Mouse (Mus musculus): ENCODE data around the gene Rd3l. TPM values are rescaled to one million over a fixed set of nuclear protein-coding genes. Genes with fewer than 3 reads are reported as not detected.
A peak's percentile ranks its signal among the peaks of the same experiment; 100 is the strongest.

Rd3l gene
- total and polyA plus RNA-seq, 3 experiments = 0.08 TPM; not detected in 2

DNA sequence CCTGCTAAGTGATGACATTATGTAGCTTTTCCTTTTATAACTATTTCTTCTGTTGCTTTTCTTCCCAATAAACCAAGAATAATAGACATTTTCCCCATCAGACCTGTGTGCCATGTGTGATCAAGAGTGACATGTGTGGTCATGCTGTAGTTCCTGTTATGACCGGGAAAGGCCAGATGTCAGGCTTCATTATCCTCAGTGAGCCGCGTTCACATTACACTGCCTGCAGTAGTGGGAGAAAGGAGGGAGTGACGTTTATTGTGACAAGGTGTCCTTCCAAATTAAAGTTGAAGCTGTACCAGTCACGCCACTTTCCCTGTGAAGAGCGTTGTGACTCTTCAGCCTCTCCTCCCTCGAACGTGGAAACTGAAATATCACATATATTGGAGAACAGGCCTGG lies 714 bp upstream of the Rd3l start:
- no peaks in the 10 kb centered on the region for H3K27me3 ChIP-seq (ENCODE audit: control insufficient read depth in 1 of 2, insufficient read depth in 2 of 2, low read length in 2 of 2)
- no peaks in the 10 kb centered on the region; the same call in 1 of the 2 replicates for H3K9me3 ChIP-seq (replicated peaks; ENCODE audit: insufficient read depth, low read length)
- no peak overlapping the region for H3K9ac ChIP-seq (ENCODE audit: control insufficient read depth, low read depth, low read length, poor library complexity, severe bottlenecking)
- DNase-seq (ENCODE audit: low read depth, low spot score) = no peak
- peaks cover 29% of the 10 kb centered on the region for H3K79me2 ChIP-seq (ENCODE audit: control insufficient read depth, insufficient read depth, low read length, poor library complexity)
- no peak overlapping the region for H3K4me3 ChIP-seq (ENCODE audit: control insufficient read depth in 1 of 2, insufficient read depth in 1 of 2, low read depth in 2 of 2, low read length in 2 of 2)
- H3K4me1 ChIP-seq (ENCODE audit: control insufficient read depth in 1 of 2, insufficient read depth in 2 of 2, low read length in 2 of 2) = peaks cover 0 to 4% of the 10 kb centered on the region in 2 experiments; a peak in 1 of 4 replicates
- TF ChIP-seq KAT2A (conservative IDR thresholded peaks at IDR 0.05; ENCODE audit: low read depth, low read length) = no peak
- no peak for TF ChIP-seq POLR2A (IDR thresholded peaks at IDR 0.05; ENCODE audit: control insufficient read depth in 1 of 2, insufficient read depth in 1 of 2, low read depth in 1 of 2, low read length in 2 of 2, poor library complexity in 1 of 2)
- TF ChIP-seq SMC3 (IDR thresholded peaks at IDR 0.05; ENCODE audit: low read depth, low read length) = no peak
- no peak for TF ChIP-seq ZC3H11A (IDR thresholded peaks at IDR 0.05; ENCODE audit: low read depth, low read length)
- H3K27ac ChIP-seq (ENCODE audit: control insufficient read depth, low read depth, low read length) = no peak overlapping the region
- peaks cover 0 to 4% of the 10 kb centered on the region in 2 experiments; a peak in 1 of 4 replicates for H3K36me3 ChIP-seq (ENCODE audit: control insufficient read depth in 1 of 2, insufficient read depth in 2 of 2, low read length in 2 of 2)

DNA sequence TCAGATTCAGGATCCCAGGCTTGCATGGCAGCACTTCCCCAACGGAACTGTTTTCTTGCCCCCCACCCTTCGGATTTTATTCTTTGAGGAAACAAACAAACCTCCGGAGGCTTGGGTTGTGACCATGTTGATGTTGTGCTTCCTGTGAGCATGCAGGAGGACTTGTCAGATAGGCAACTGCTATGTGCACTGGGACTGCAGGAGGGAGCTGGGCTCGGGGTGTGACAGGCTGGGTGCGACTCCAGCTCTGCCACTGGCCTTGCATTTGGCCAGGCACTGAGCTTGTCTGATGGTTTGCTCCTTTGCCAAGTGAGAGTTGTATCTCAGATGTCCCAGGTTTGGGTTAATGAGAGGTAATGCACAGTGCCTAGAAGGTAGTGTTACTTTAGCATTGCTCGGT lies 2.8 kb downstream of the Rd3l start:
- peaks cover 0 to 7% of the 10 kb centered on the region in 2 experiments; a peak in 1 of 4 replicates for H3K36me3 ChIP-seq (ENCODE audit: control insufficient read depth in 1 of 2, insufficient read depth in 2 of 2, low read length in 2 of 2)
- no peak overlapping the region for H3K4me3 ChIP-seq (ENCODE audit: control insufficient read depth in 1 of 2, insufficient read depth in 1 of 2, low read depth in 2 of 2, low read length in 2 of 2)
- peak; percentile 11 for DNase-seq (ENCODE audit: low read depth, low spot score)
- TF ChIP-seq TCF12 (IDR thresholded peaks at IDR 0.05; ENCODE audit: low read depth, low read length) = no peak
- no peak for TF ChIP-seq HCFC1 (IDR thresholded peaks at IDR 0.05; ENCODE audit: low read depth, low read length)
- TF ChIP-seq CHD2 (IDR thresholded peaks at IDR 0.05; ENCODE audit: low read length) = no peak
- no peak for TF ChIP-seq ZKSCAN1 (IDR thresholded peaks at IDR 0.05; ENCODE audit: low read depth, low read length)
- TF ChIP-seq RAD21 (IDR thresholded peaks at IDR 0.05; ENCODE audit: low read depth, low read length) = no peak
- no peak for TF ChIP-seq E2F4 (IDR thresholded peaks at IDR 0.05; ENCODE audit: borderline replicate concordance, low read depth, low read length)
- TF ChIP-seq ETS1 (IDR thresholded peaks at IDR 0.05; ENCODE audit: low read depth, low read length) = no peak
- TF ChIP-seq ELF1 (IDR thresholded peaks at IDR 0.05; ENCODE audit: low read depth, low read length) = no peak
- TF ChIP-seq MYC (IDR thresholded peaks at IDR 0.05; ENCODE audit: low read depth, low read length) = no peak
- no peak for TF ChIP-seq RCOR1 (IDR thresholded peaks at IDR 0.05; ENCODE audit: low read depth, low read length)
- no peak for TF ChIP-seq EP300 (IDR thresholded peaks at IDR 0.05; ENCODE audit: low read depth in 1 of 2, low read length in 2 of 2)
- TF ChIP-seq GABPA (IDR thresholded peaks at IDR 0.05; ENCODE audit: low read depth, low read length) = no peak
- H3K79me2 ChIP-seq (ENCODE audit: control insufficient read depth, insufficient read depth, low read length, poor library complexity) = peaks cover 50% of the 10 kb centered on the region
- H3K27me3 ChIP-seq (ENCODE audit: control insufficient read depth in 1 of 2, insufficient read depth in 2 of 2, low read length in 2 of 2) = no peaks in the 10 kb centered on the region
- H3K27ac ChIP-seq (ENCODE audit: control insufficient read depth, low read depth, low read length) = no peak overlapping the region
- peaks cover 0 to 4% of the 10 kb centered on the region in 2 experiments; a peak in 1 of 4 replicates for H3K4me1 ChIP-seq (ENCODE audit: control insufficient read depth in 1 of 2, insufficient read depth in 2 of 2, low read length in 2 of 2)
- no peak overlapping the region for H3K9ac ChIP-seq (ENCODE audit: control insufficient read depth, low read depth, low read length, poor library complexity, severe bottlenecking)
- no peaks in the 10 kb centered on the region for H3K9me3 ChIP-seq (replicated peaks; ENCODE audit: insufficient read depth, low read length)
